Mouse (Mus musculus) gastrocnemius, postnatal 10 days (tissue): ENCODE measurements around the gene Ccdc8. TPM values are rescaled to one million over a fixed set of nuclear protein-coding genes. Genes with fewer than 3 reads are reported as not detected.

Experiments
- DNase-seq: peaks from one replicate; pipeline ENCODE4 v3.0.0; 2021; ENCODE audit warnings: mixed read lengths
- total RNA-seq, 2 experiments: library from RNA; stranded (reverse); gene quantifications; 2 replicates each; pipeline ENCODE4 v1.2.3; 2021

The Ccdc8 gene
- total RNA-seq, 2 experiments from 2014 or later, result 10.7 to 13.3 TPM

- DNase-seq, result peak; percentile 30
Observed at GRCm38 (mm10) chr7:16974018-16974417, 18.5 kb upstream of the Ccdc8 start.

GRCm38 (mm10) chr7:16976298-16976697 is 16.2 kb upstream of the Ccdc8 start:
- DNase-seq, result no peak

GRCm38 (mm10) chr7:16978173-16978572 is 14.3 kb upstream of the Ccdc8 start:
- DNase-seq, result no peak

GRCm38 (mm10) chr7:16978593-16978992 is 13.9 kb upstream of the Ccdc8 start:
- no peak for DNase-seq

- peak; percentile 53 for DNase-seq
Observed at GRCm38 (mm10) chr7:16980348-16980747, 12.2 kb upstream of the Ccdc8 start.

- DNase-seq, result peak; percentile 29
Observed at GRCm38 (mm10) chr7:16982859-16983568, 9.5 kb upstream of the Ccdc8 start, which contains the start of gene Gm42372. TSS of gene Gm42372 (plus strand) at chr7:16983086.

- DNase-seq, result no peak
Observed at GRCm38 (mm10) chr7:16987541-16988149, 4.9 kb upstream of the Ccdc8 start.

GRCm38 (mm10) chr7:16988405-16988804 is 4.1 kb upstream of the Ccdc8 start:
- peak; percentile 64 for DNase-seq

- no peak for DNase-seq
Observed at GRCm38 (mm10) chr7:16990006-16990744, 2.3 kb upstream of the Ccdc8 start.

- DNase-seq, result no peak
Observed at GRCm38 (mm10) chr7:16991681-16992450, 642 bp upstream of the Ccdc8 start.

GRCm38 (mm10) chr7:16993651-16994399 is 1.3 kb downstream of the Ccdc8 start:
- DNase-seq, result peak; percentile 78

GRCm38 (mm10) chr7:16994400-16994799 is 1.9 kb downstream of the Ccdc8 start:
- DNase-seq, result no peak

- DNase-seq, result no peak
Observed at GRCm38 (mm10) chr7:16995345-16995744, 2.8 kb downstream of the Ccdc8 start.

- DNase-seq, result no peak
Observed at GRCm38 (mm10) chr7:16999233-16999632, 6.7 kb downstream of the Ccdc8 start.

GRCm38 (mm10) chr7:16999650-17000049 is 7.1 kb downstream of the Ccdc8 start:
- peak; percentile 91 for DNase-seq

GRCm38 (mm10) chr7:17002375-17003195 is 10.1 kb downstream of the Ccdc8 start:
- DNase-seq, result peak; percentile 83

GRCm38 (mm10) chr7:17003230-17003960 is 10.9 kb downstream of the Ccdc8 start:
- DNase-seq, result no peak

- no peak for DNase-seq
Observed at GRCm38 (mm10) chr7:17004716-17005115, 12.2 kb downstream of the Ccdc8 start.

- DNase-seq, result no peak
Observed at GRCm38 (mm10) chr7:17007300-17007699, 14.8 kb downstream of the Ccdc8 start.
